Mouse (Mus musculus) MN1 (cell line): ENCODE data around the gene Krtap28-13.

ENCODE experiments used
- DNase-seq: peaks from one replicate; pipeline ENCODE4 v3.0.0-alpha.2; 2016; ENCODE audit warnings: low spot score

The Krtap28-13 gene

DNA sequence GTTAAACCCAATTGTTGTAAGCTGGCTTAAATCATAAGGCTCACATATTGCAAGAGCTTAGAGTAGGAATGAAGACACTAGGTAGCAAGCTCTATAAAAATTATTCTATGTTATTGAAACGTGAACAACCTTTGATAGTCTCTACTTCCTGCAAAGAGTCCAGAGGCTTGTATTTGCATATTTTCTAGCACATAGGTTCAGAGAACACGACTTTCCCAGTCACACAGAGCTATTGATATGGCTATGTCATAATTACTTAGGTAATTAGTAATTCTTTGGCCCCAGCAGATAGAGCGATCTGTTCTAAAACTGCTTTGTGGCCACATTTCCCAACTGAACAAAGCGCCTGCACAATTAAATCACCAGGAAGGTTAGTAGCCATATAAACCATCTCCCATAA lies 36.2 kb downstream of the Krtap28-13 start:
- DNase-seq, result no peak

DNA sequence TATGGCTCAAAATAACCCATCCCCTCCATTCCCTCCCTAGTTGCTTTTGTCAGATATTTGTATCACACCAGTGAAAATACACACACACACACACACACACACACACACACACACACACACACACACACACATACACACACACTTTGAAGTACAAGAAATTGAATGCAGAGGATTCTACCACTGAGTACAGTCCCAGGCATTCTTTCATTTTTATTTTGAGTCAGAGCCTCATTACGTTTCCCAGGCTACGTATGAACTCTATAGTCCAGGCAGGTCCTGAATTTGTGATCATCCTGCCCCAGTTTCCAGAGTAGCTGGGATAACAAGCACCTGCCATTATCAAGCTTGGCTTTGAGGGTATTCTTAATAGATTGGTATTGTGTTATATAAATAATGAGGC lies 38.4 kb downstream of the Krtap28-13 start:
- DNase-seq, result no peak

DNA sequence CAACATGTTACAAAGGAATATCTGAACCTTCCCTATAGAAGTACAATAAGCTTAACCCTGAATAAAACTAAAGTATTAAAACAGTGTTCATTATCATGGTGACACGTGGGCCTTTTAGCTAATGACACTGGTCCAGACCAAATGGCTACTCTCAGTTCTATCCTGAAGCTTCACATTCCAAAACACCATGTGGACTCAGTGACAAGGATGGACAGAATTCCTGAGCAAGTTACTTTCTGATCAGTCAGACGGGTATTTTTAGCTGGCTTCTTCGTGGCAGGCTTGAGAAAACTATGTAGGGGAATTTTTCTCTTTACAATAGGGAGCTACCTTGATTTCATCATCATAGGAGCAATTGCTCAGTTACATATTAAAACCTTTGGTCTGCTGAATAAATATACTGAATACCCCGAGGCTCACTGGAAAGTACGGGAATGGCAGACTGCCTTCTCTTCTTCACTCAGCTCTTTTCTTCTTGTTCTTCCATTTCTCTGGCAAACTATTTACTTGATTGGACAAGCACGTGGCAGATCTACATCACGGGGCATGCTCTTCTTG lies 38.9 kb downstream of the Krtap28-13 start:
- DNase-seq, result no peak

DNA sequence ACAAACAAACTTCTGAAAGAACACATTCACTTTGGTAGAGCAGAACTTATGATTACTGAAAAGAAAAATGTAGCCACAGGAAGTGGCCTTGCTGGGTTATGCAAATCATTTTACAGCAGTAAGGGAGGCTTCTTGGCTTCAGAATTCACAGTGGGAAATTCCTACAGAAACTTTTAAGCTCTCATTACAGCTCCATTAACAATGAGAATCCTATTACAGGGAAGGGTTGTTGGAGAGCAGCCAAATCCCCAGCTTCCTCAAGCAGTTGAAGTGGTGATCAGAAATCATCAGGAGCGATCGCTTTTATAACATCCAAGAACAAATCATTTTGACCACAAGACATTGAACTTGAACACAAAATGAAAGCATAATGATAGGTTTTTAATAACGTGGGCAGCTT lies 41.2 kb downstream of the Krtap28-13 start:
- DNase-seq, result no peak

DNA sequence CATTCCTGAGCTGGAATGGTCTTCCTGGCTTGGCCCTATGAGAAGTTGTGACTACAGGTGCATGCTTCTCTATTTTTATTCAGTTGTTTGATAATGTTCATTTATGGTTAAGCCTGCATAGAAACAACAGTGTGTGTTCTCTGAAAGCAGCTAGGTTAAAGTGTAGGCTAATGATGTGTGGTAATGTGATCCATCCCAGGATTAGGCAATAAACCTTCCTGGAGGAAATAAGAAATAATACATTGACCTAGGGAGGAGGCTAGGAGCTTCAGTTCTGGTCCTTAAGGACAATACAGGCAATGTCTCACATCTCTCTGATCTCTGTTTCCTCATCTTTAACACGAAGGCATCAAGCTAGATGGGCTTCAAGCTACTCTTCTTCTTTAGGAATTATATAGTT lies 44.7 kb downstream of the Krtap28-13 start:
- no peak for DNase-seq

DNA sequence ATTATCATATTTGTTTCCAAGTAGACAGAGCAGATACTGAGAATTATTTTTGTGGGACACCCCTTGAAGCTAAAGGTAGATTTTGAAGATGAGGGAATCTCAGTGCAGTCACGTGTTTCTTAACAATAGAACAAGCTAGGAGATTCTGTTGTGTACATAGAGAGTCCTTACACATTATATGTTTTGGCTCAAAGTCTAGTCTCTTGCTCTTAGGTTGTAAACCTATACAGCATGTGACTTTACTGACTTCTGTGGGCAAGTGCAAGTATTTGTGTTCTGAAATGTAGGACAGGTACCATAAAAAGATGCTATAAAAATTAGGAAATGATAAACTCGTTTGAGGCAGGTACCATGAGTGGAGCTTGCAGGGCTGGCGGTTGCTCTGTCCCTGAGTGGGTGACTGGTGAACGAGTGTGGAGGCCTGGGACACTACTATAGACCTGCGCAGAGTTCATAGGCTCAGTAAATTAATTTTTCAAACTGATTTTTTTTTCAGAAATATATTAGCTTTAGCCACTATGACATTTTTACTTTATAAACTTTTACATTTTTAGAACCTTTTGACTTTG lies 46.8 kb downstream of the Krtap28-13 start:
- DNase-seq, result no peak

DNA sequence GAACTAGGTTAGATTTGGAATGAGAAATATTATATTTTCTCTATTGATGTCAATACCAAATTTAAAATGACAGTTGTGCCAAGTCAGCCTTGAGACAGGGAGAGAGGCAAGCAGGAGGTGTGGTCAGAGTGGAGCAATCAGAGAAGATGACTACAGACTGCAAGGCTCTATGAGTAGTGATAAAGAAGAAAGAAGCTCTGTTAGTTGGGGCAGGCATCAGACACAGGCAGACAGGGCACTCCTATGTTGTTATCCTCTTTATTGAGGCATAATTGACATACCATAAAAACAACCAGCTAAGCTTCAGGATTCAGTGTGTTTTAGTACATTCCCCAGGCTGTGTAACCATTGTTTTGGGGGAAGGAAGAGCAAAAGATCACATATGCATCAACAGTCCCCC lies 50.3 kb downstream of the Krtap28-13 start:
- DNase-seq, result no peak
